Mouse (Mus musculus): ENCODE measurements around the gene Ednra. TPM values are rescaled to one million over a fixed set of nuclear protein-coding genes. Genes with fewer than 3 reads are reported as not detected.
"Not testable (repeated sequence)": the region's sequence is repeated elsewhere in the genome, so short reads cannot be mapped to it uniquely, and the experiment has no call there.

The Ednra gene
- polyA plus RNA-seq, 1 experiment from 2014 or later: 20.3 TPM

- WGBS: 72% methylated on average over 5 of the region's 5 CpGs
Observed at GRCm38 (mm10) chr8:77713688-77714087, 10.6 kb downstream of the Ednra start.

GRCm38 (mm10) chr8:77704768-77705167 is 19.5 kb downstream of the Ednra start:
- ATAC-seq: no peak
- Histone ChIP-seq H3K4me3 (replicated peaks) (no peak overlapping the region), H3K9ac (no peak overlapping the region), H3K4me2 (replicated peaks) (no peak overlapping the region), H3K9me3 (no peaks in the 10 kb centered on the region), H3K36me3 (no peaks in the 10 kb centered on the region), H3K27me3 (replicated peaks) (no peaks in the 10 kb centered on the region), H3K27ac (no peak overlapping the region), H3K4me1 (replicated peaks) (no peaks in the 10 kb centered on the region)
- 86% methylated on average over 4 of the region's 4 CpGs for WGBS

More at GRCm38 (mm10) chr8:77713688-77714087, 10.6 kb downstream of the Ednra start:
- H3K4me3 ChIP-seq (replicated peaks): no peak overlapping the region
- H3K9me3 ChIP-seq: no peaks in the 10 kb centered on the region
- H3K27ac ChIP-seq: no peak overlapping the region
- no peak; the same call in 1 of the 2 replicates for ATAC-seq
- H3K36me3 ChIP-seq: no peaks in the 10 kb centered on the region
- H3K4me2 ChIP-seq (replicated peaks): no peak overlapping the region
- peaks cover 11% of the 10 kb centered on the region; the same call in 1 of the 2 replicates for H3K4me1 ChIP-seq (replicated peaks)
- no peak overlapping the region for H3K9ac ChIP-seq
- no peaks in the 10 kb centered on the region for H3K27me3 ChIP-seq (replicated peaks)

- ATAC-seq: no peak
- no peak overlapping the region for H3K4me2 ChIP-seq (replicated peaks)
- H3K9me3 ChIP-seq: no peaks in the 10 kb centered on the region
- H3K27me3 ChIP-seq (replicated peaks): no peaks in the 10 kb centered on the region
- no peak overlapping the region for H3K27ac ChIP-seq
- H3K36me3 ChIP-seq: no peaks in the 10 kb centered on the region
- no peak overlapping the region for H3K4me3 ChIP-seq (replicated peaks)
- H3K4me1 ChIP-seq (replicated peaks): peaks cover 3% of the 10 kb centered on the region; the same call in 1 of the 2 replicates
- 85% methylated on average over 10 of the region's 10 CpGs for WGBS
- no peak overlapping the region for H3K9ac ChIP-seq
Observed at GRCm38 (mm10) chr8:77698028-77698427, 26.2 kb downstream of the Ednra start.

GRCm38 (mm10) chr8:77696182-77696581 is 28.1 kb downstream of the Ednra start:
- ATAC-seq: no peak

GRCm38 (mm10) chr8:77695486-77696058 is 28.7 kb downstream of the Ednra start:
- Histone ChIP-seq H3K9ac (no peak overlapping the region), H3K27me3 (replicated peaks) (no peaks in the 10 kb centered on the region), H3K4me2 (replicated peaks) (no peak overlapping the region), H3K4me1 (replicated peaks) (peaks cover 3% of the 10 kb centered on the region; the same call in 1 of the 2 replicates), H3K4me3 (replicated peaks) (no peak overlapping the region), H3K36me3 (no peaks in the 10 kb centered on the region), H3K9me3 (no peaks in the 10 kb centered on the region), H3K27ac (peak overlapping the region; percentile 44; the same call in 1 of the 2 replicates)
- 33% methylated on average over 5 of the region's 5 CpGs for WGBS
- ATAC-seq: no peak; the same call in 1 of the 2 replicates

More at GRCm38 (mm10) chr8:77696182-77696581, 28.1 kb downstream of the Ednra start:
- 76% methylated on average over 4 of the region's 4 CpGs for WGBS
- no peak overlapping the region for H3K9ac ChIP-seq
- H3K27me3 ChIP-seq (replicated peaks): no peaks in the 10 kb centered on the region
- H3K4me3 ChIP-seq (replicated peaks): no peak overlapping the region
- H3K9me3 ChIP-seq: no peaks in the 10 kb centered on the region
- H3K36me3 ChIP-seq: no peaks in the 10 kb centered on the region
- no peak overlapping the region for H3K27ac ChIP-seq
- no peak overlapping the region for H3K4me2 ChIP-seq (replicated peaks)
- H3K4me1 ChIP-seq (replicated peaks): peaks cover 3% of the 10 kb centered on the region; the same call in 1 of the 2 replicates

- Histone ChIP-seq H3K9me3 (no peaks in the 10 kb centered on the region), H3K4me2 (replicated peaks) (no peak overlapping the region), H3K27me3 (replicated peaks) (no peaks in the 10 kb centered on the region), H3K36me3 (no peaks in the 10 kb centered on the region), H3K4me1 (replicated peaks) (peaks cover 3% of the 10 kb centered on the region; the same call in 1 of the 2 replicates), H3K4me3 (replicated peaks) (no peak overlapping the region), H3K9ac (no peak overlapping the region), H3K27ac (no peak overlapping the region)
- 47% methylated on average over 3 of the region's 3 CpGs for WGBS
- no peak for ATAC-seq
Observed at GRCm38 (mm10) chr8:77695070-77695469, 29.2 kb downstream of the Ednra start.

GRCm38 (mm10) chr8:77694588-77694987 is 29.7 kb downstream of the Ednra start:
- no peaks in the 10 kb centered on the region for H3K27me3 ChIP-seq (replicated peaks)
- WGBS: 77% methylated on average over 4 of the region's 4 CpGs
- H3K9ac ChIP-seq: no peak overlapping the region
- H3K4me2 ChIP-seq (replicated peaks): no peak overlapping the region
- no peak overlapping the region for H3K27ac ChIP-seq
- no peak for ATAC-seq
- no peaks in the 10 kb centered on the region for H3K9me3 ChIP-seq
- H3K4me1 ChIP-seq (replicated peaks): peaks cover 3% of the 10 kb centered on the region; the same call in 1 of the 2 replicates
- no peaks in the 10 kb centered on the region for H3K36me3 ChIP-seq
- H3K4me3 ChIP-seq (replicated peaks): no peak overlapping the region

GRCm38 (mm10) chr8:77689421-77690059 is 34.7 kb downstream of the Ednra start:
- H3K36me3 ChIP-seq; H3K4me1 ChIP-seq (replicated peaks); H3K4me2 ChIP-seq (replicated peaks); ATAC-seq; H3K27me3 ChIP-seq (replicated peaks); H3K9me3 ChIP-seq; H3K27ac ChIP-seq; H3K9ac ChIP-seq; H3K4me3 ChIP-seq (replicated peaks): not testable (repeated sequence)
- 83% methylated on average over 7 of the region's 7 CpGs for WGBS

GRCm38 (mm10) chr8:77688978-77689377 is 35.3 kb downstream of the Ednra start:
- WGBS: 66% methylated on average over 5 of the region's 5 CpGs
- Histone ChIP-seq H3K9ac (no peak overlapping the region), H3K4me1 (replicated peaks) (peaks cover 2% of the 10 kb centered on the region; the same call in 1 of the 2 replicates), H3K27me3 (replicated peaks) (no peaks in the 10 kb centered on the region), H3K36me3 (no peaks in the 10 kb centered on the region), H3K9me3 (no peaks in the 10 kb centered on the region), H3K27ac (no peak overlapping the region), H3K4me2 (replicated peaks) (no peak overlapping the region), H3K4me3 (replicated peaks) (no peak overlapping the region)
- no peak for ATAC-seq

GRCm38 (mm10) chr8:77684372-77684771 is 39.9 kb downstream of the Ednra start:
- ATAC-seq: 0 out of 2 replicates have a peak, but pooled peaks have one; percentile 41
- no peak overlapping the region for H3K9ac ChIP-seq
- no peaks in the 10 kb centered on the region for H3K27me3 ChIP-seq (replicated peaks)
- H3K9me3 ChIP-seq: no peaks in the 10 kb centered on the region
- no peaks in the 10 kb centered on the region for H3K36me3 ChIP-seq
- H3K4me2 ChIP-seq (replicated peaks): no peak overlapping the region
- H3K4me1 ChIP-seq (replicated peaks): peaks cover 13% of the 10 kb centered on the region; the same call in 1 of the 2 replicates
- no peak overlapping the region for H3K4me3 ChIP-seq (replicated peaks)
- 42% methylated on average over 6 of the region's 6 CpGs for WGBS
- H3K27ac ChIP-seq: no peak overlapping the region

- WGBS: 81% methylated on average over 6 of the region's 6 CpGs
- H3K27ac ChIP-seq: 0 out of 2 replicates have a peak overlapping the region, but pooled peaks have one; percentile 55
- no peak for ATAC-seq
Observed at GRCm38 (mm10) chr8:77683356-77684106, 40.7 kb downstream of the Ednra start.

More at GRCm38 (mm10) chr8:77683356-77684106, 40.7 kb downstream of the Ednra start:
- no peak overlapping the region for H3K4me2 ChIP-seq (replicated peaks)
- H3K4me1 ChIP-seq (replicated peaks): peaks cover 13% of the 10 kb centered on the region; the same call in 1 of the 2 replicates
- H3K27me3 ChIP-seq (replicated peaks): no peaks in the 10 kb centered on the region
- no peak overlapping the region for H3K9ac ChIP-seq
- H3K9me3 ChIP-seq: no peaks in the 10 kb centered on the region
- H3K4me3 ChIP-seq (replicated peaks): no peak overlapping the region
- no peaks in the 10 kb centered on the region for H3K36me3 ChIP-seq
